ENCODE assay signal across 10 mouse cellular contexts in the genomic region with DNA sequence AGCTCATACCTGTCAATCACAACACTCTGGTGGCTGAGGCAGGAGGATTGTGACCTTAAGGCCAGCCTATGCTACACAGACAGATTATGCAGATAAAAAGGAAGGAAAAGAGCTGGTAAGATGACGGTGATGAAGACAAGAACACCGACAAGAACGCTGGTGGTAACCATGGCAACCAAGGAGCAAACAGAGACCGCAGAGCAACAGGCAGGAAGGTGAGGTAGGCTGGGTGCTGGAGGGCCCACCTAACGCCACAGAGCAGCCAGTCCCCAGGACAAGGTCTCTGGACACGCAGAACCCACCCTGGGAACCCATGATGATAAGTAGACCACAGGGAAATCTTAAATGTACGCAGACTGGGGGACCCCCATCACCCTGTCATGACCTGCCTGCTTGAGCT. TPM values are rescaled to one million over a fixed set of nuclear protein-coding genes. Genes with fewer than 3 reads are reported as not detected.
DNase-seq lines count a peak whose midpoint lies in the region; ATAC-seq and TF ChIP-seq lines count a peak whose summit lies in the region.
"Had no signal": no experiment of that assay in that cellular context is flagged by ENCODE, and none has a peak within 500 bp of the region (broad histone marks: within the 10 kb centered on the region; RNA-seq: fewer than 3 reads in every experiment).

No protein-coding gene starts in this region.

- peaks cover 72% of the 10 kb centered on the region for H3K4me1 ChIP-seq in forebrain, embryonic 13.5 days
- H3K4me1 ChIP-seq in forebrain, embryonic 15.5 days, result peaks cover 66% of the 10 kb centered on the region
- peaks cover 9% of the 10 kb centered on the region for H3K4me1 ChIP-seq in testis, adult 2 months (ENCODE audit: control insufficient read depth, insufficient read depth, low read length)
- peaks cover 72% of the 10 kb centered on the region for H3K4me1 ChIP-seq in midbrain, embryonic 15.5 days
- peaks cover 62% of the 10 kb centered on the region for H3K4me1 ChIP-seq in liver, postnatal 0 days (ENCODE audit: insufficient read depth)

- H3K4me3 ChIP-seq in forebrain, embryonic 13.5 days, result no peak overlapping the region
- no peak overlapping the region for H3K4me3 ChIP-seq in forebrain, embryonic 15.5 days
- peak overlapping the region; percentile 63 for H3K4me3 ChIP-seq in testis, adult 2 months (ENCODE audit: control insufficient read depth, low read depth, low read length)
- no peak overlapping the region for H3K4me3 ChIP-seq in midbrain, embryonic 15.5 days
- H3K4me3 ChIP-seq in liver, postnatal 0 days (ENCODE audit: low read depth, low read length), result no peak overlapping the region
- H3K4me3 ChIP-seq: heart, embryonic 15.5 days had no signal

- no peak for TF ChIP-seq CTCF in testis, adult 2 months (IDR thresholded peaks at IDR 0.05; ENCODE audit: control insufficient read depth, insufficient read depth, insufficient replicate concordance, low read depth, low read length)
- TF ChIP-seq CTCF in liver, postnatal 0 days (IDR thresholded peaks at IDR 0.05; ENCODE audit: low read depth), result no peak

- no peak for TF ChIP-seq EP300 in liver, postnatal 0 days (IDR thresholded peaks at IDR 0.05; ENCODE audit: low read depth)

- no peaks in the 10 kb centered on the region for H3K9me3 ChIP-seq in forebrain, embryonic 13.5 days (replicated peaks)
- H3K9me3 ChIP-seq in forebrain, embryonic 15.5 days, result no peaks in the 10 kb centered on the region
- no peaks in the 10 kb centered on the region for H3K9me3 ChIP-seq in midbrain, embryonic 15.5 days
- H3K9me3 ChIP-seq in liver, postnatal 0 days (ENCODE audit: low read length), result no peaks in the 10 kb centered on the region
- H3K9me3 ChIP-seq: heart, embryonic 15.5 days had no signal

- peaks cover 10% of the 10 kb centered on the region; the same call in 1 of the 2 replicates for H3K36me3 ChIP-seq in forebrain, embryonic 13.5 days (ENCODE audit: poor library complexity, severe bottlenecking)
- H3K36me3 ChIP-seq in forebrain, embryonic 15.5 days, result peaks cover 5% of the 10 kb centered on the region; the same call in 1 of the 2 replicates
- no peaks in the 10 kb centered on the region for H3K36me3 ChIP-seq in testis, adult 2 months (ENCODE audit: control insufficient read depth, insufficient read depth, low read length)
- no peaks in the 10 kb centered on the region for H3K36me3 ChIP-seq in midbrain, embryonic 15.5 days (replicated peaks)
- H3K36me3 ChIP-seq in liver, postnatal 0 days (replicated peaks; ENCODE audit: insufficient read depth, low read length), result no peaks in the 10 kb centered on the region
- H3K36me3 ChIP-seq: heart, embryonic 15.5 days had no signal

- peak; percentile 67; the same call in 1 of the 2 replicates for TF ChIP-seq POLR2A in testis, adult 2 months (IDR thresholded peaks at IDR 0.05; ENCODE audit: control insufficient read depth, low read depth, low read length)

- no peak overlapping the region for H3K9ac ChIP-seq in forebrain, embryonic 13.5 days
- no peak overlapping the region for H3K9ac ChIP-seq in forebrain, embryonic 15.5 days (replicated peaks)
- no peak overlapping the region for H3K9ac ChIP-seq in midbrain, embryonic 15.5 days
- no peak overlapping the region for H3K9ac ChIP-seq in liver, postnatal 0 days (replicated peaks)
- H3K9ac ChIP-seq: heart, embryonic 15.5 days; lung, embryonic 14.5 days had no signal

- no peak overlapping the region for H3K4me2 ChIP-seq in forebrain, embryonic 13.5 days
- H3K4me2 ChIP-seq in forebrain, embryonic 15.5 days (replicated peaks), result no peak overlapping the region
- 0 out of 2 replicates have a peak overlapping the region, but pooled peaks have one; percentile 5 for H3K4me2 ChIP-seq in midbrain, embryonic 15.5 days
- H3K4me2 ChIP-seq in liver, postnatal 0 days (ENCODE audit: low read depth, low read length), result no peak overlapping the region

- no peak for ATAC-seq in forebrain, embryonic 13.5 days
- ATAC-seq in forebrain, embryonic 15.5 days (replicated peaks), result no peak
- ATAC-seq in midbrain, embryonic 15.5 days (replicated peaks), result no peak
- no peak for ATAC-seq in liver, postnatal 0 days

- DNase-seq in testis, postnatal 10 days (ENCODE audit: low spot score), result no peak
- no peak for DNase-seq in gastrocnemius, adult 8-10 months (ENCODE audit: low spot score in 2 of 2)
- DNase-seq in urinary bladder, adult 2 months (ENCODE audit: low spot score), result no peak
- DNase-seq in liver, postnatal 0 days, result no peak
- DNase-seq: lung, embryonic 14.5 days had no signal

- no peaks in the 10 kb centered on the region for H3K27me3 ChIP-seq in forebrain, embryonic 13.5 days
- H3K27me3 ChIP-seq in forebrain, embryonic 15.5 days, result no peaks in the 10 kb centered on the region
- H3K27me3 ChIP-seq in testis, adult 2 months (ENCODE audit: control insufficient read depth, insufficient read depth, low read length), result no peaks in the 10 kb centered on the region
- no peaks in the 10 kb centered on the region for H3K27me3 ChIP-seq in midbrain, embryonic 15.5 days (replicated peaks)
- H3K27me3 ChIP-seq in liver, postnatal 0 days (ENCODE audit: insufficient read depth, low read length), result no peaks in the 10 kb centered on the region
- H3K27me3 ChIP-seq: heart, embryonic 15.5 days had no signal

- WGBS in forebrain, embryonic 13.5 days, result 61% methylated on average over 7 of the region's 7 CpGs
- 58% methylated on average over 7 of the region's 7 CpGs for WGBS in forebrain, embryonic 15.5 days
- 48% methylated on average over 7 of the region's 7 CpGs for WGBS in midbrain, embryonic 15.5 days
- WGBS in liver, postnatal 0 days (ENCODE audit: insufficient replicate concordance), result 40% methylated on average over 7 of the region's 7 CpGs

- peak overlapping the region; percentile 19; the same call in 1 of the 2 replicates for H3K27ac ChIP-seq in forebrain, embryonic 13.5 days
- no peak overlapping the region for H3K27ac ChIP-seq in forebrain, embryonic 15.5 days (replicated peaks)
- H3K27ac ChIP-seq in testis, adult 2 months (ENCODE audit: control insufficient read depth, insufficient read depth, low read depth, low read length), result no peak overlapping the region
- no peak overlapping the region for H3K27ac ChIP-seq in midbrain, embryonic 15.5 days
- no peak overlapping the region for H3K27ac ChIP-seq in liver, postnatal 0 days (ENCODE audit: low read depth)

RNA-seq across cellular contexts. Expression of gene Cotl1, which starts 9.8 kb away (rescaled TPM):
- 92.3 and 99.6 TPM in 2 replicates for polyA plus RNA-seq in forebrain, embryonic 13.5 days (2015; fragmentation: Nextera tagmentation; extraction: Ambion mirVana)
- 127 and 138 TPM in 2 replicates for polyA plus RNA-seq in forebrain, embryonic 15.5 days (2015; fragmentation: Nextera tagmentation; extraction: Ambion mirVana)
- polyA plus RNA-seq in testis, adult 2 months (2012; rRNA removed), result 20.0 and 25.4 TPM in 2 replicates
- polyA plus RNA-seq in midbrain, embryonic 15.5 days (2015; fragmentation: Nextera tagmentation; extraction: Ambion mirVana), result 123 and 134 TPM in 2 replicates
- total RNA-seq in gastrocnemius, adult 8-10 months (2022), result 1 to 10 TPM; 1.8 to 3.7 (median 3.2) TPM
- 88.9 and 123 TPM in 2 replicates for polyA plus RNA-seq in urinary bladder, adult 2 months (2012; rRNA removed)
- 28.5 and 28.8 TPM in 2 replicates for polyA plus RNA-seq in liver, postnatal 0 days (2015; fragmentation: Nextera tagmentation; extraction: Ambion mirVana)

RNA-seq across cellular contexts. Expression of gene Klhl36, which starts 31.5 kb away (rescaled TPM):
- polyA plus RNA-seq in forebrain, embryonic 13.5 days (2015; fragmentation: Nextera tagmentation; extraction: Ambion mirVana), result 10.8 and 12.6 TPM in 2 replicates
- 15.3 and 15.4 TPM in 2 replicates for polyA plus RNA-seq in forebrain, embryonic 15.5 days (2015; fragmentation: Nextera tagmentation; extraction: Ambion mirVana)
- polyA plus RNA-seq in testis, adult 2 months (2012; rRNA removed), result 16.3 and 16.9 TPM in 2 replicates
- polyA plus RNA-seq in midbrain, embryonic 15.5 days (2015; fragmentation: Nextera tagmentation; extraction: Ambion mirVana), result 18.3 and 20.2 TPM in 2 replicates
- 1 to 10 TPM in 3 of 4 experiments, under 1 TPM in 1; 0.90 to 2.1 (median 1.6) TPM for total RNA-seq in gastrocnemius, adult 8-10 months (2022)
- 10.6 and 11.6 TPM in 2 replicates for polyA plus RNA-seq in urinary bladder, adult 2 months (2012; rRNA removed)
- polyA plus RNA-seq in liver, postnatal 0 days (2015; fragmentation: Nextera tagmentation; extraction: Ambion mirVana), result 4.3 and 4.9 TPM in 2 replicates

RNA-seq across cellular contexts. Expression of gene Tldc1, which starts 52.4 kb away (rescaled TPM):
- 11.6 and 14.4 TPM in 2 replicates for polyA plus RNA-seq in forebrain, embryonic 13.5 days (2015; fragmentation: Nextera tagmentation; extraction: Ambion mirVana)
- 14.5 and 14.9 TPM in 2 replicates for polyA plus RNA-seq in forebrain, embryonic 15.5 days (2015; fragmentation: Nextera tagmentation; extraction: Ambion mirVana)
- 6.4 and 6.8 TPM in 2 replicates for polyA plus RNA-seq in testis, adult 2 months (2012; rRNA removed)
- 11.4 and 11.8 TPM in 2 replicates for polyA plus RNA-seq in midbrain, embryonic 15.5 days (2015; fragmentation: Nextera tagmentation; extraction: Ambion mirVana)
- 1 to 10 TPM; 2.9 to 4.8 (median 3.8) TPM for total RNA-seq in gastrocnemius, adult 8-10 months (2022)
- 16.0 and 16.4 TPM in 2 replicates for polyA plus RNA-seq in urinary bladder, adult 2 months (2012; rRNA removed)
- polyA plus RNA-seq in liver, postnatal 0 days (2015; fragmentation: Nextera tagmentation; extraction: Ambion mirVana), result 4.3 and 4.6 TPM in 2 replicates
